Mouse (Mus musculus): ENCODE measurements around the gene Blcap.

Blcap gene

DNA sequence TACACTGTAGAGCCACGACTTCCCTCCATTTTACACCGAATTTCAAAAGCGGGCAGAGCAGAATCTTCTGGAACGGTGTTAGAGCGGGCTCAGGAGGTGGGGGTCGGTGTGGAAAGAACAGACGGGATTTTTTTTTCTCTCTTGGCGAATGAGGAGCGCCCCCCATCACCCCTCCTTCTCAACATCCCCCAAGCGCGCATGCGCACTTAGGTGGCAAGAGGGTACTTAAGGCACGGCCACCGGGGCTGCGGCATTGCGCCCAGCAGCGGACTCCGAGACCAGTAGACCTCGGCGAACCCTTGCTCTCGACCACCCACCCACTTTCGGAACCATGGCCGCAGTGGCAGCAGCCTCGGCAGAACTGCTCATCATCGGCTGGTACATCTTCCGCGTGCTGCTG, 11.2 kb downstream of the Blcap start, which contains the start of gene Nnat:
Gene Nnat, plus strand, starts transcription at position 221 of the 400 bp plus-strand sequence.
- WGBS: 57% methylated on average over 27 of the region's 27 CpGs

DNA sequence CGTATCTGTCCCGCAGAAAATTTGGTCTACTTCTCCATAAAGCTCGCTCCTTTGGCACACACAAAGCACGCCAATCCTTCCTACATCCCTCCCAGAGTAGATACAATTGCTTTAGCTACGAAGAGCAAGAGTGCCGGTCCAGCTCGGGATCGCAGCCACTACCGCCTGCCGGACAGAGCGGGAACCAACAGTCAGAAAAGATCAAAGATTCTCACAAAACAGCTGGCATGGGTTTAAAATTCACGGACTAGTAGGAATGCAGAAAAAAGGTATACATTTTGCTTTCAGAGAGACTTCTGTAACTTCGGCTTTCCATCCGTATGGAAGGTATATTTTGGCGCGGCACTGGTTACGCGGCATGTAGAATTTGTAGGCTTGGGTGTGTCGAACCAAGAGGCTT, 11.6 kb downstream of the Blcap start:
- WGBS: 62% methylated on average over 19 of the region's 19 CpGs

DNA sequence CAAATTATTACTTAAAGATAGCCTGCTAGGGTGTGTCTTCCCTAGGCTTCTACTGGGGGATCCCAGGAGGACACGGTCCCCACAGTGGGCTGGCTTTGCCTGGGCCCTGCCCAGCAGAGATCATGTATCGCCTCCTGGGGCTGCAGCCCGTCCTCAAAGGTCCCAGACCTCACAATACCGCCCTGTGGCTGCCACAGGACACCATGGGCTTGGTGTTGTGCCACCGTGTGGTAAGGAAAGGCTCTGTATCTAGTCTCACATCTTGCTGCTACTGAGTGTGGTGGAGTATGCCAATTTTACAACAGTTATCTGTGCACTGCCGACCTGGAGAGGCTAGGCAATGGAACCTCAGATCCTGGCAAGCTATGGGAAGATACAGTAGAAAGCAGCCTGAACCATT, 12.6 kb downstream of the Blcap start:
- 54% methylated on average over 6 of the region's 6 CpGs for WGBS

DNA sequence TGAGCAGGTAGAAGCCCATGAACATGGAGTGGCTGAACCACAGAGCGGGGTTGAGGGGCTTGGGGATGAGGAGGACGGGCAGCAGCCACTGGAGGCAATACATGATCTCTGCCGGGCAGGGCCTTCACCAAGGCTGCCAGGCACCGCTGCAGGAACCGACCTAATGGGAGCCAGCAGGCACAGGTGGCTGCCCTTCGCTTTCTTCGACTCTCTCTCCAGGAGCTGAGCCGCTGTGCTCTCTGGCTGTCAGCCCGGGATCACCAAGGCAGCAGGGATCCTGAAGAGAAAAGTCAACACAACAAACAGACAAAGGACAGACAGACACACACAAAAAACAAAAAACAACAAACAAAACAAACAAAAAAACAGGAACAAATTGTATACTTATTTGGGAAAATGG, 13.0 kb downstream of the Blcap start:
- WGBS: 74% methylated on average over 9 of the region's 9 CpGs

DNA sequence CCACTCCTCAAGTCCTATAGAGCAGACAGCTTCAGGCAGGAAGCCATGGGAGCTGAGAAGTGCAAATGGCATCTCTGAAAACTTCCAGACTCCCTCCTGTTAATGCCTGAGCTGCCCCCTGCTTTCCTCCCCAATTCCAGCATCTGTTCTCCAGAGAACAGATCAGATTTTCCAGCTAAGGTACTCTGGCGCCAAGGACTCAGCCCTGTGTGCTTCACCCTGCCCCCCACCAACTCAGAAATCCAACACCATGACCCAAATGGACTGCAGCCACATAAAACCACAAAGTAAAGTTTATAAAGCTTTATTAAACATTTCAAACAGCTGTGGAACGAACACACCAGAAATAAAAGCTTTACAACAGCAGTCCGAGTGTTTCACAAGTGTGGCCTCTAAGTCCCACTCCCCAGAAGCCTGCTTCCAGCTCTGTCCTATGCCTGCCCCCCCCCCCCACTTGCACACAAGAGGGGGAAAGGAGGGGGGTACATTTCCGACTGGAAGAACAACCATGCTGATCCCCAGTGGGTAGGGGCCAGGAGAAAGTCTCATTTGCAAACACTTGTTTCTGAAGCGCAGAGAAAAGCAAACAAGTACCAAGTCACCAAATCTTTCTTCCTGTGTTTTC, 14.9 kb downstream of the Blcap start:
- 66% methylated on average over 5 of the region's 5 CpGs for WGBS

DNA sequence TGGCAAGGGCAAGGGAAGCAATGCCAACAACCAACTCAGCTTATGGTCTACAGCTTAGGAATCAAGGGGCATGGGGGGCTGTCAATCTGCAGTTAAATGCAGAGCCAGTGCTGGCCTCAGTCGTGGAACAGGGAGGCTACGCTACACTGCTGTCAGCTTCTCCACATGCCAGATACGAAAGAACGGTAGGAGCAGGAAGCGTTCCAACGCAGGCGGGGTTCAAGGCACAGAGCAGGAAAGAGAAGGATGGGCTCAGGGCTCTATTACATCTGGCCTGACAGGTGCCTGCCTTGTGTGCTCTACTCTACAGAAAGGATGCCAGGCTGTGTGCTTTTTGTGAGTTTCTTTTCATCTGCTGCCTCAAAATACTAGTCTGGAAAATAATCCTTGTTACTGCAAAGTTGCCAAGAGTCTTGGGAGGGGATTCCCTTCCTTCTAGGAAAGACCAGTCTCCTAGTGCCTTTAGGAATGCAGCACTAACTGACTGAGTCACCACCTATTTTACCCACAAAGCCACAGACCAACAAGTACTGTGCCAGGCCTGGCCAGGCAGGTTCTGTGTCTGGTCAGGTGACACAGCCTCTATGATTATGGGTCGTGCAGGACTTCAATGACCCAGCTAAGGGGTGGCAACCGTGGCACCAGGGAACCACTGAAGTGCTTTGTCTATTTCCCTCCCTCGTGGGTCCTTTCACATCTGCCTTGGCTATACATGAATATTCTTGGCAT, 18.8 kb downstream of the Blcap start:
- 63% methylated on average over 10 of the region's 10 CpGs for WGBS

DNA sequence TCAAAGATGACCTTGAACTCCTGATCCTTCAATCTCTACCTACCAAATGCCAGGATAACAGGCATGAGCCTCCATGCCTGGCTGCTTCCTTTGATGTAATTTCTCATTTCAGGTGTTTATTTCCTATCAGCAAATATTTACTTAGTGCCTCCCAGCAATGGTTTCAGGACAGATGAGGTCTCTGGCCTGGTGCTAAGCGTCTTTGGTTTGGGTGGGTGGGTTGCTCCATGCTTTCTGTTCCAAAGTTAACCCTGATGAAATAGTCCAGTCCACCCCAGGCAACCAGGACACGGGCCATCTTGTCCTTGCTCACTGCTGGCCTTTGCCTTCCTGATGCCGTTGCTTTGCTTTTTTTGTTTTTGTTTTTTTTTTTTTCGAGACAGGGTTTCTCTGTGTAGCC, 20.8 kb downstream of the Blcap start:
- 84% methylated on average over 4 of the region's 4 CpGs for WGBS

DNA sequence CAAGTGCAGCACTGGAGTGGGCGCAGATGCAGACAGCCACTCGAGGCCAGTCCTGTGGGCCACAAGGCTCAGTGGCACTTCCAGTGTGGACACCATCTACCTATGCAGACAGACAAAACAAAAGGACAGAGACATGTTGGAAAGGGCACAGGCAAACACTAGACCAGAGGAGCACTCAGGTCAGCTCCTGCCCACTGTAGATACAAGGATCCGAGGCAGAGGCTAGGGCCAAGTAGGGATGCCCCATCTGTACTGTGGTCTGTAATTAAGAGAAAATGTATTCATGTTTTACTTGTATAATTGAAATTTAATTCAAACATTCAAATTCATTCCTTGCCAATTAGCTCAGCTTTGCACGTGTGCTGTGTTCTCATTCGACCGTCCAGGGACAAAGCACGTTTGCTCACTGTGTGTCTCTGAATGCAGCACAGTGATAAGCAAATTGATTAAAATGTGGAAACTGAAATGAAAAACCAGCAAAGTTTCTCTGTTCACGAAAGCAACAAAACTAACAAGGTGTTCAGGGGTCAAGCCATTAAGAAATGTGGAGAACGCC, 26.7 kb downstream of the Blcap start:
- WGBS: 90% methylated on average over 9 of the region's 9 CpGs

DNA sequence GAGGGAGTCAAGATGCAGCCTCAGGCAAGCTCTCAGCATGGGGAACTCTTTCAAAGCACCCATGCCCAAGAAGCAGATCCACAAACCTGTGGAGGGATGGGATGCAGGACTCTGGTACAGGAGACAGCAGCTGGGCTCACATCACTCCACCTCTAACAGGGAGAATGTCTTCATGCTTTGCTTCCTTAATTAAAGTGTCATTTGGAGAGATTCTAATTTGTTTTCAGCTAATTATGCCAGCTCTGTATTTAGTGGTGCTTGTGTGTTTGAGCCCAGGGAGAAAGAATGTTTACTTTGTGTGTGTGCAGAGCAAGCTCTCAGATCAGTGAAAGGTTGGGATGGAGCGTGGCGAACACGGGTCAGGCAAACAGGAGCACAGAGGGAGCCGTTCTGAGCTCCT, 28.7 kb downstream of the Blcap start:
- WGBS: 67% methylated on average over 4 of the region's 4 CpGs

DNA sequence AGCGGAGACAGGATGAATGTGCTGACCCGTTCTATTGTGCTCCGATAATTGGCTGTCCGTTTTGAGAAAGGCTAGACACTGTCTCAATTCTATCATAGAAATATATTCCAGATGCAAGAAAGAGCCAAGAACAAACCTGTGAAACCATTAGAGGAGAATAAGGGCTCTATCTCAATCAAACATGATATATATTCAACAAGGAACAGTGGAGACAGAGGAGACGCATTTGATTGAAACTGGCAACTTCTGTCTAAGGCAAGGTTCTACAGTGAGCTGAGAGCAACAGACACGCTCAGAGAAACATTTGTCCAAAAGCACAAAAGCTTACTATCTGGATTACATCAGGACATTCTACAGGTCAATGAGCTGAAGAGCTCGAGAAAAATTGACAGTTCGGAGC, 29.4 kb downstream of the Blcap start:
- WGBS: 74% methylated on average over 8 of the region's 8 CpGs

DNA sequence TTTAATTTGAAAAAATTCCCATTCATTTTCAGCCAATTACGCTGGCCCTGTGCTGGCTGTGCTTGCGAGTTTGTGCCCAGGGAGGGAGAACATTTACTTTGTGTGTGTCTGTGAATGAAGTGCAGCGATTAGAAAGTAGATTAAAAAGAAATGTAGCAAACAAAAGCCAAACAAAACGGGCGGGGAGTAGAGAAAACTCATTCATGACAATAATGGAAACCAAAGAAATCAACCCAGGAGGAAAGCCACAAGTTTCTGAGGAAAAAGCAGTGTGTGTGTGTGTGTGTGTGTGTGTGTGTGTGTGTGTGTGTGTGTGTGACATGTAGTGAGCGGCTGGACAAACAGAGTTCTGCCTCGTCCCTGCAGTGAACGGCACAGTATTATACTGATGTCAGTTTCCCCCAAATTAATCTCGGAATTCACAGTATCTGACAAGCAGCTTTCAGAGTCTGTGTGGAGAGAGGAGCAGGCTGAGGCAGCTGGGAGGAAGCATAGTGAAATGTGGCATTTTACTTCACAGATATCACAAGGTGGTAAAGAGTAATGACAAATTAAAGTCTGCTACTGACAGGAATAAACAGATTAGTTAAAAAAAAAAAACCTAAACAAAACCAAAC, 30.0 kb downstream of the Blcap start:
- 59% methylated on average over 9 of the region's 9 CpGs for WGBS

DNA sequence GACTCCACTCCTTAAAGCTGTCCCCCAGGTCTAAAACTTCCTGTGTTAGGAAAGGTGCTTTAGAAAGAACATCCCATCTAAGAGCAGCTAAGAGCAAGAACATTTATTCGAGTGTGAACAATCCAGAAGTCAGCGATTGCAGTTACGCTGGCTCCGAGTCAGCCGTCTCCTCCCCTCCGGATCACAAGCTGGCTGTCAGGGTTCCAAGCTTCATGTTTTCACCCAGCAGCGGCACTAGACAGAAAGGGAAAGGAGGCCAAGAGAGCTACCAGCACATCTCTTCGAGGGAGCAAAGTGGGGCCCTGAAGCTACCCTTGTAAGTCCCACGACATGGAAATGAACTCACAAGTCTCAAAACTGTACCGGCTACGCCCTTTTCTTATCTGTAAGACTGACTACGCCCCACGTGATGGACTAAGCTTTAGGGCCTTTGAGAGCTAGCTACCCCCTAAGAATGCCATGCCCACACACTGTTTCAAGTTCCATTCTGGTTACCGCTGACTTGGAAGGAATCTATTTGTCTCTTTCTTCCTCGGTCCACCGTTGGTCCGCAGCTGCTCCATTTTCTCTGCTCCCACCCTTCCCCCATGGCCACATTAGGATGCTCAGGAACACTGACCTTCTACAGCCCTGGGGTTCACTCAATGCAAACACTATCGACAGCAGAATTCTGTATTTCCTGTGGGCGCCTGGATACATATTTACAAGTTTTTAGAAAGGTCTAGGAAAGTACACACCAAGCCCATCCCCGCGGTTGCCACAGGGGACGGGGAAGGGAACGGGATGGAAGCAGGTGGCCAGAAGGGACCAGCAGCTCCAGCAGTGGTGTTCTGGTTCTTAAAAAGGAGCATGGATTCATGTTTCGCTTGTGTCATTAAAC, 30.8 kb downstream of the Blcap start:
- WGBS: 33% methylated on average over 24 of the region's 24 CpGs

DNA sequence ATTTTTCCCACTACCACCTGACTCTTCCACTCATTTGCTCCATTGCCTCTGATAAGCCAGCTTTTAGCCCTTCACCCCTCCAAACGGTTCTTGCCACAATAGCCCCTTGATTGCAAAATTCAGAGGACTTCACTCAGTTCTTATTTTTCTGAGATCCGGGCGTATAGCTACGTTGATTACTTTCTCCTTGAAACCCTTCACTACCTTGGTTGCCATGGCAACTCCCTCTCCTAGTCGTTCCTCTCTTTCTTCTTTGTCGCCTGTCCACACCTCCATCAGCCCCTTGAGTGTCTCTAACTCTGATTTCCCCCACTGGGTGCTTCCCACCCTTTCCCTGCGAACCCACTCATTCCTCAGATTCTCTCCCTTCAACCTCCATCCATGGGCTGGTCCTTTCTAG, 34.0 kb downstream of the Blcap start:
- WGBS: 17% methylated on average over 7 of the region's 7 CpGs

DNA sequence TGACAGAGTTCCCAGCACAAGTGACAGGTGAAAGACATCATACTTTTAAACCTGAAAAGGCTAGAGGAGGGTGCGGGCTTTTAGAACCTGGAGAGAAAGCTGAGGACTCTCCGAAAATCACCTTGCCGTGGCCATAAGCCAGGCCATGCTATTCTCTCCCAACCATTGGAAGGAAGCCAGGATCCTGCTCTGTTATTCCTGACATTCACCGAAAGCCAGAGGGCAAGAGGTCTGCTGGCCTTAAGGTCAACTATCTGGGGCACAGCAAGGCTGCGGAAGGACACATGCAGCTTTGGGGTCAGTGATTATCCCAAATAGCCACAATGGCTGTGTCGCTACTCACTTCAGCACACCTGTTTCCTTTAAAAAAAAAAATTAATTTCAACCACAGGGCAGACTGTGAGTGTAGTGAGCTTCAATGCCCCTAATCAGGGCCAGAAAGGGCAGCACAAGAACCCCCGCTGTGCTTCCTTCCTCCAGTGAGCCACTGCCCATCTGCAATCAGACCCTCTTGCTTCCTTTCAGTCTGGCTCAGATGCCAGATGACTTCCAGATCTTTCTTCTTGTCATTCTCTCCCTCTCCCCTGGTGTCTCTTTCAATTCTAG, 34.5 kb downstream of the Blcap start:
- 72% methylated on average over 7 of the region's 7 CpGs for WGBS

DNA sequence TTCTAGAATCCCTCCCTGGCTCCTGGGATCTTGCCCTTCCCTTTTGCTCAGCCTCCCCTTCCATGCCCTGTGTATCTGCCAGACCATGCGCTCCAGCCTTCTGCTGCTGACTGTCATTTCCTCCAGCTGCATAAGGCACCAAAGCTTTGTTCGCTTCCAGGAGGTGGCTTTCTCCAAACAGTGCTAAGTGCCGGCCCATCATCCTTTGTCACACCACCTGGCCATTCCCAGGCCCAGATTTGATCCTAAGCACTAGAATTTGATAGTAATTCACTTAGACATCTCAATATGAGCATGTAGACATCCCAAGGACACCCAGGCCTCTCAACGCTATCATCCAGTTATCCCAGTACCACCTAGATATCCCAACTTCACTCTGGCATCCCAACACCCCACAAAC, 36.9 kb downstream of the Blcap start:
- 84% methylated on average over 4 of the region's 4 CpGs for WGBS

DNA sequence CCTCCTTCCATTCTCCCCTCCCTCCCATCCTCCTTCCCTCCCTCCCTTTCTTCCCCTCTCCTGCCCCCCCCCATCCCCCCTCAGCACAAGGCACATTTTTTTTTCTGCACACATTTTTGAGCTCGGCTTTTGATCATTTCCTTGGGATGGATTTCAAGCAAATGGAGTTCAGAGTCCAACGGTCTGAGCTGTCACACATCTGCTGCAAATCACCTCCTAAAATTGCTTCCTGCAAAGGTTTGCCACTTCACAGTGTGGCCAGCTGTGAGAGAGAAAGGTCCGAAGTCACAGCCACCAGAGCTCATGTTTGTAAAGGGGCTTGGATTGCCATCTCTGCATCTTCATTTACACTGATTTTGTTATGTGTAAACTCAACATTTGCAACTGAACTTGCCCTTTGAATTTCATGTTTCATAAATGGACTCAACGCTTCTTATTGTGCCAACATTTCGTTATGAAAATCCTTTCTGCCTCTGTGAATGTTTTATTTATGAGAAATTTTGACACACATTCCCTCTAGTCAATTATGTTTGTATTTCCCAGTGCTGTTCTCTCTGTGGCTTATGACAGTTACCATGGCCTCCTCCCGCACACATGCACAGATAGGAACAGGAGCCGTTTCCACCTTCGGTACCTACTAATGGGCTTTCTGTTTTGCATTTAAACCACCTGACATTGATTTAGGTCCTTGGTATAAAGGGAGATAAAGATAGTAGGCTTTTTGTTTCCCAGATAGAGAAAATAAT, 39.2 kb downstream of the Blcap start:
- 63% methylated on average over 8 of the region's 8 CpGs for WGBS

DNA sequence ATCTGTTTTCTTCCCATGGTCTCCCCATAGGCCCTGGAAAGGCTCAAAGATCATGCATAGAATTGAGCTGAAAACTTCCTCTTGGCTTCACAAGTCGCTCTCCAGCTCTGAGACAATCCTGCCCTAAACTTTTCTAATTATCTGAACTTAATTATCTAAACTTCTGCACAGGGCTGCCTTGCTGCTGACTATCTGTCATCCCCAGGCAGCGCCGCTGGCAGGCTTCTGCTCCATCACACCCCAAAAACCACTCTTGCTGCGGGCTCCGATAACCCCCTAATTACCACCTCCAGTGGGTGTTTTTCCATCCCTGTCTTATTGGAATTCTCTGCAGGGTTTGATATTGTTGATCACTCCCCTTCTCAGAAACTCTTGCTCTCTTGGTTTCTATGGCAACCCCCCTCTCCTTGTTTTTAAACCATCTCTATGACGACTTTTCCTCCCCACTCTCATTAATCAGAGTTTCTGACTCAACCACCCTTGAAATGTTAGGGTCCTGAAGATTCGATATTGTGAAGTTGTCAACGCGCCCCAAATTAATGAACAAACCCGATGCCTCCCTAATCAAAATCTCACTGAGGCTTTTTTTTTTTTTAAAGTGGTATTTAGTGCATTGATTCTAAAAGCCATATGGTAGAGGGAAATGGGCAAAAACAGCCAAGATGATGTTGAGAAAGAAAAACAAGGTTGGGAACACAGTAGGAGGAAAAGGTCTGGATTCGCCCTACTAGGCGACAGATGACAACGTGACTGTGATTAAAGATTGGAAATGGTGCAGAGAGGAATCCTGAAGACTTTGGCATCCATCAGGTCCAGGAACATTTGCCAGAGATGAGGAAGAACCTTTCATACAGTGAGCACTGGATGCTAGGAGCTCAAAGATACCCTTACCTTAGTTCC, 40.8 kb downstream of the Blcap start:
- WGBS: 35% methylated on average over 13 of the region's 13 CpGs

DNA sequence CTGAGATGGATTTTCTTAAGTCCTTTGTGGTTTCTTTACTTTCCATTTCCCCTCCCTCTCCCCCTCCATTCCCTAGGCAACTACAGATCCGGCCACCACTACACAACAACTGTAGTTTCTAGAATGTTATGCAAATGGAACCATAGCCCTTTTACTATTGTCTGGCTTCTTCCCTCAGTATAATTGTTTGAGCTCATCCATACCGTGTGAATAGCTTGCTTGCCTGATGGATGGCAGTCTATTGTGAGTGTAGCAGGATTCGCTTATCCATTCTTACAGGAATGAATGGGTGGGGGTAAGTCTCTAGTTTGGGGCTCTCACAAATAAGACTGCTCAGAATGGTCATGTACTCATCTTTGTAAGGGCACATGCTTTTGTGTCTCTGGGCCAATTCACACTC, 48.5 kb downstream of the Blcap start:
- WGBS: 59% methylated on average over 3 of the region's 3 CpGs

DNA sequence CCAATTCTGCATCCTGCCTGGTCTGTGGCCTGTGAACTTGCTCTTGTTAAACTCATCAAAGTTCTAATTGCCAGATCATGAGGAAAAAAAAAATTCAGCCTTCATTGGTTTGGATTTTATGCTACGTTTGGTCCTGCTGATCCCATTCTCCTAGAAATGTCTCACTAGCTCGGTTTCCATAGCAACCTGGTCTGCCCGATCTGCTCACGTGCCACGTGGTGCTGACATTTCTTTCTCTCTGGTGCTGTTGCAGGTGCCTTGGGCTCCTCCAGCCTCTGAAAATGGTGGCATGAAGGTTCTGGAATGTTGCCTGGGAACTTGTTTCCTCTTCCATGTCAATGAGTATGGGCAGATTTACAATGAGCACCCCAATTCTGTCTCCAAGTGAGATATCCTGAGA, 50.6 kb downstream of the Blcap start:
- 33% methylated on average over 5 of the region's 5 CpGs for WGBS

DNA sequence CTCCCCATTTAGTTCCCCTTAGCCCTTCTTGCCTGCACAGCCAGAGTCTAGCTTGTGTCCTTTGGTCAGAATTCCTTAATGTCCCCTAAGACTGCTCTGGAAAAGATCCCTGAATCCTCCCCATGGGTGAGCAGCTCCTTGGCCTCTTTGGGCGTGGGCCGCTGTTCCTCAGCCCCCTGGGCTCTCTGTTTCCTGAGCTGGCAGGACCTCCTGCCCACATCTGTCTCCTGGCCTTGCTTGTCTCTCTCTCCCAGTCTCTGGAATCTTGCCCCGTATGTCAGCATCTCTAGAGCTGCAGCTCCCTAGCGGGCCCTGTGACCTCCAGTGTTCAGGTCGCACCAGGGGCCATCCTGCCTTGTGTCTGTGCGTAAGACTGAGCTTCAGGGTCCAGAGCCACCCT, 51.6 kb downstream of the Blcap start:
- 84% methylated on average over 6 of the region's 6 CpGs for WGBS

Measured in cerebral cortex, adult 2 months (tissue).